Mouse (Mus musculus) ovary, postnatal 10 days (tissue): ENCODE data around the gene Asb16.

Experiments used
- DNase-seq: peaks from one replicate; pipeline ENCODE4 v3.0.0; 2022; ENCODE audit warnings: low spot score

Asb16 gene

GRCm38 (mm10) chr11:102268520-102269244 lies at the start of gene Asb16:
TSS of gene Asb16 (plus strand) at chr11:102268743.
- no peak for DNase-seq

GRCm38 (mm10) chr11:102218783-102219182 lies 49.8 kb upstream of the Asb16 start:
- peak; percentile 89 for DNase-seq

- DNase-seq: no peak
Observed at GRCm38 (mm10) chr11:102219247-102219993, 49.1 kb upstream of the Asb16 start.

GRCm38 (mm10) chr11:102219994-102220346 lies 48.6 kb upstream of the Asb16 start:
- no peak for DNase-seq

- DNase-seq: no peak
Observed at GRCm38 (mm10) chr11:102220451-102220850, 48.1 kb upstream of the Asb16 start.

GRCm38 (mm10) chr11:102221243-102221953 lies 47.1 kb upstream of the Asb16 start:
- no peak for DNase-seq

GRCm38 (mm10) chr11:102221954-102222351 lies 46.6 kb upstream of the Asb16 start:
- no peak for DNase-seq

GRCm38 (mm10) chr11:102223166-102223565 lies 45.4 kb upstream of the Asb16 start:
- DNase-seq: no peak

GRCm38 (mm10) chr11:102224686-102225085 lies 43.9 kb upstream of the Asb16 start:
- DNase-seq: no peak

GRCm38 (mm10) chr11:102225221-102225620 lies 43.3 kb upstream of the Asb16 start:
- no peak for DNase-seq

GRCm38 (mm10) chr11:102226067-102226978 lies 42.2 kb upstream of the Asb16 start:
- no peak for DNase-seq

- no peak for DNase-seq
Observed at GRCm38 (mm10) chr11:102227270-102228190, 41.0 kb upstream of the Asb16 start.

- DNase-seq: no peak
Observed at GRCm38 (mm10) chr11:102228191-102228545, 40.4 kb upstream of the Asb16 start.

- no peak for DNase-seq
Observed at GRCm38 (mm10) chr11:102228646-102229268, 39.8 kb upstream of the Asb16 start.

GRCm38 (mm10) chr11:102229331-102229953 lies 39.1 kb upstream of the Asb16 start:
- no peak for DNase-seq

- peak; percentile 89 for DNase-seq
Observed at GRCm38 (mm10) chr11:102230006-102230741, 38.4 kb upstream of the Asb16 start, which contains the start of gene Hdac5. TSS of gene Hdac5 (minus strand) at chr11:102230166.

GRCm38 (mm10) chr11:102236022-102236421 lies 32.5 kb upstream of the Asb16 start:
- DNase-seq: no peak

GRCm38 (mm10) chr11:102240636-102241035 lies 27.9 kb upstream of the Asb16 start:
- no peak for DNase-seq

- no peak for DNase-seq
Observed at GRCm38 (mm10) chr11:102241246-102241645, 27.3 kb upstream of the Asb16 start.
